Mouse (Mus musculus) erythroblast, embryonic 14.5 days (primary cell): ENCODE measurements around the gene Hrh2.

Experiments used
- GATA1 ChIP-seq: IDR thresholded peaks from 2 replicates; pipeline ENCODE4 v1.6.1; 2012; ENCODE audit warnings: low read length, inconsistent platforms, mixed read lengths
- TAL1 ChIP-seq: IDR thresholded peaks from 3 replicates; pipeline ENCODE4 v1.6.1; 2012; ENCODE audit warnings: low read length, inconsistent platforms, mixed read lengths

DNA sequence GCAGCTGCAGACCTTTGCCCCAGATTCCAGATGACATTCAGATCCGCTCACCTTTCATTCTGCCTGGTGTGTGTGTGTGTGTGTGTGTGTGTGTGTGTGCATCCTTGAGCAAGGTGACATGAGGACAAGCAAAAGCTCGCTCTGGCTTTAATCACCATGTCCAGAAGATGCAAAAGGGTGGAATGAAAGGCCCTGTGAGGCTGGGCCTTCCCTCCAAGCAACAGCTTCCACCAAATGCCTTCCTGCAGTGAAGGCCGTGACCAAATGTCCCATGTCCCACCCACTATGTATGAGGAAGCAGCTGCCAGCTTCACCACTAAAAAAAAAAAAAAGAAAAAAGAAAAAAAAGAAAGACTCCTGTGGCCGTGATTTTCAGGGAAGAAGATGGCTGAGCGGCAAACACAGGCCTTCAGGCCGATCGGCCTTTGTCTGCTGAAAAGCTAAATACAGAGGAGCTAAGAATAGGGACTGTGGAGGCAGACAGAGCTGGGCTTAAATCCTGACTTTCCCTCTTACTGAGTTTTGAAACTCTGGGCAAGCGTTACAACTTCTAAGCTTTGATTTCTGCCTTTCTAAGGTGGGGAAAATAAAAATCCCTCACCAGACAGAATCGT, 14.3 kb downstream of the Hrh2 start:
- TF ChIP-seq GATA1 (no peak), TAL1 (no peak)
